Mouse (Mus musculus) lung, adult 2 months (tissue): ENCODE results near the gene Wdr95. TPM values are rescaled to one million over a fixed set of nuclear protein-coding genes. Genes with fewer than 3 reads are reported as not detected.

Experiments used
- DNase-seq: peaks from one replicate; pipeline ENCODE4 v3.0.0; 2022
- H3K4me1 ChIP-seq: fragments of 200-500 bp; 2 replicates; pipeline ENCODE4 v1.6.1; 2011; ENCODE audit warnings: low read length; ENCODE audit not compliant: control insufficient read depth, insufficient read depth
- H3K4me3 ChIP-seq: fragments of 200-500 bp; replicated peaks from 2 replicates; pipeline ENCODE3; 2011; ENCODE audit warnings: low read depth, mild to moderate bottlenecking, control low read depth, low read length; ENCODE audit errors: extremely low read depth
- CTCF ChIP-seq: fragments of 200-500 bp; IDR thresholded peaks from 2 replicates; pipeline ENCODE4 v1.5.1; 2011; ENCODE audit warnings: mild to moderate bottlenecking, low read length, control low read depth; ENCODE audit not compliant: insufficient read depth
- POLR2A ChIP-seq: fragments of 200-500 bp; IDR thresholded peaks from 2 replicates; pipeline ENCODE4 v1.6.1; 2011; ENCODE audit warnings: low read depth, mild to moderate bottlenecking, control low read depth, low read length, borderline replicate concordance; ENCODE audit errors: extremely low read depth
- WGBS: fragments of 180-500 bp; shearing (Covaris S2); methylation state at CpG from one replicate; pipeline ENCODE4 v1.1.7; 2018; 5-methylcytosine and 5-hydroxymethylcytosine counted together
- polyA plus RNA-seq: library from polyadenylated mRNA; depleted of rRNA; stranded (reverse); fragments of >200 nt; gene quantifications from 2 replicates; pipeline ENCODE4 v1.2.3, GENCODE M21; 2012

Gene Wdr95
- polyA plus RNA-seq, 1 experiment = 1.9 TPM

DNA sequence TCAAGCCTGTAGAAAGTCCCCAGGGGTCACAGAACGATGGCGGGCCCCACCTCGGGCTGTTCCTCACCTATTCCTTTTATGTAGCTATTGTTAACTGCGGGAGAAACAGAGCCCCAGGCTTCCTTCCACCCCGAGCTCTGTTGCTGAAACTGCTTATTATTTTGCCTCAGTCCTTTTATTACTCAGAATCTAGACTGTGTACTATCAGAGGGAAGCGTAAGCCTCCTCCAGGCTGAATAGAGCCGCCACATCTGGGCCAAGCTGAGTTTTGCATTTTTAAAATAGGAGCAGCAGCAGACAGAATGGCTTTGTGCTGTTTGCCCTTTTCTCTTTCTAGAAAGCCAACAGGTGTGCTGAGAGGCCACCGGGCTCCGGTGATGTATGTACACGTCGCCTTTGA, 37.5 kb downstream of the Wdr95 start:
- TF ChIP-seq CTCF (no peak), POLR2A (no peak)
- Histone ChIP-seq H3K4me1 (no peaks in the 10 kb centered on the region), H3K4me3 (no peak overlapping the region)
- DNase-seq = no peak
- WGBS = 66% methylated on average over 11 of the region's 11 CpGs

DNA sequence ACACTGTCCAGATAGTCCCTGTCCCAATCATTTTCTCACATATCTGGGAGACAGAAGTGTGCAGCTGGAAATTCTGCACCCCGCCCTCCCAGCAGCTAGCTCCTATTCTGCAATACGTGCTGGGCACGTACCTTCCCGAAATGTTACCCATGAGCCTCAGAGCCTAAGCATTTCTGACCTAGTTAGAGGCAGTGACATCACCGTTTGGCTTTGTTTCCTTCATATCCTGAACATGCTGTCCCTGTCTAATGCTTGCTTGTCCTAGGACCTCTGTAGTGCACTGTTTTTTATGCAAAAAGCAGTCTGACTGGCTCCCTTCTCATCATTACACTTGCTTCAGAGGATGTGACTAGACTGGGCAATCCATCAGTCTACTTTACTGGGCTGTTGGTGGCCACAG, 38.5 kb downstream of the Wdr95 start:
- WGBS = 49% methylated on average over 5 of the region's 5 CpGs
- DNase-seq = no peak
- Histone ChIP-seq H3K4me3 (no peak overlapping the region), H3K4me1 (no peaks in the 10 kb centered on the region)
- no peak for TF ChIP-seq POLR2A
- TF ChIP-seq CTCF = no peak

DNA sequence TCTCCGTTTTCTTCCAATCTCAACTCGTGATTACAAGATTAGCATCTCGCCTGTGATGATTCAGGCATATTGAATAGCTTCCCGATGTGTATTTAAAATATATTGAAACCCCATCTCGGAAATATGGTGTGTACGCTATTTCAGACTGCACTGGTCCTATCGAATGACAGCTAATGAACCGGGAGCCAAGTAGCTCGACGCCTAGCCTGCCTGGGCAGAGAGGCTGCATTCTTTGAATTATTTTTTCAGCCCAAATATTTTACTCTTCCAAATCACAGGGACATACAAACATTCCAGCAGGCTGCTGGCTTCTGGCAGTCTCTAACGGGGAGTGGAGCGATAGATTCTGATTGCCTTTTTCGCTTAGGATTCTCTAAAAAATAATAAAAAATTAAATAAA, 40.5 kb downstream of the Wdr95 start:
- WGBS = 59% methylated on average over 13 of the region's 13 CpGs
- TF ChIP-seq CTCF (no peak), POLR2A (no peak)
- Histone ChIP-seq H3K4me3 (no peak overlapping the region), H3K4me1 (no peaks in the 10 kb centered on the region)
- no peak for DNase-seq

DNA sequence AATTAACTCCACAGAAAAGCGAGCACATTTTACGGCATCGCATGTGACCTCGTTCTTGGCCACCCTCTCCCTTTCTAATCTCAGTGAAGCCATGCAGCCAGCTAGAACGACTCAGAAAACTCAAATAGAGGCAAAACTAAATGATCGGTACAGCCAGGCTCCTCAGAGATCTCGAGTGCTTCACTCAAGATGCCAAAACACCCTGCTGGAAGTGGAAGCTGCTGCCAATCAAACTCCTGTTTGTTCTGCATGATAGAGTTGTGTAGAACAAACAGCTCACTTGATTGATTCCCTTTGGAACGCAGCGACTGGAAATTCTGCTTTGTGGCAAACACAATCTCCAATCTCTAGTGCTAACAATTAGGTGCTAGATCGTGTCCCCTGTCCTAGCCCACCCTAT, 48.5 kb downstream of the Wdr95 start:
- 46% methylated on average over 10 of the region's 10 CpGs for WGBS
- H3K4me3 ChIP-seq = no peak overlapping the region
- TF ChIP-seq CTCF (no peak), POLR2A (no peak)
- no peak for DNase-seq
- H3K4me1 ChIP-seq = no peaks in the 10 kb centered on the region

DNA sequence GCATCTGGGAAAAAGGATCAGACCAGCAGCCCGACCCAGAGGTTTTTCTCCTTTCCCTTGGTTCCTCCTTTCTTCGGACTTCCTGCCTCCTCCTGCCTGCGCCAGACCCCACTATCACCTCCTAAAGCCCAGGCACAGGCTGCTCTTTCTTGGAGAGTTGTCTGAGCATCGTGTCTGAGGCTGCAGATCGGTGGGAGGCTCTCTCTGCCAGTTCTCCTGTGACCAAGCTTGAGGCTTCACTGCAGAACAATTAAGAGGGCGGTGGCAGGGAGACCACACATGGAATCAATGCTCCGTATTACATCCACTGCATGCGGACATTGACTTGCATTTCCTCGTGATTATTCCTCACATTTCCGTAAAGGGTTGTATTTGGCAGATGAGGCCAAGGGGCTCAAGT, 49.0 kb downstream of the Wdr95 start:
- TF ChIP-seq POLR2A (no peak), CTCF (no peak)
- Histone ChIP-seq H3K4me1 (no peaks in the 10 kb centered on the region), H3K4me3 (no peak overlapping the region)
- no peak for DNase-seq
- 43% methylated on average over 10 of the region's 10 CpGs for WGBS

DNA sequence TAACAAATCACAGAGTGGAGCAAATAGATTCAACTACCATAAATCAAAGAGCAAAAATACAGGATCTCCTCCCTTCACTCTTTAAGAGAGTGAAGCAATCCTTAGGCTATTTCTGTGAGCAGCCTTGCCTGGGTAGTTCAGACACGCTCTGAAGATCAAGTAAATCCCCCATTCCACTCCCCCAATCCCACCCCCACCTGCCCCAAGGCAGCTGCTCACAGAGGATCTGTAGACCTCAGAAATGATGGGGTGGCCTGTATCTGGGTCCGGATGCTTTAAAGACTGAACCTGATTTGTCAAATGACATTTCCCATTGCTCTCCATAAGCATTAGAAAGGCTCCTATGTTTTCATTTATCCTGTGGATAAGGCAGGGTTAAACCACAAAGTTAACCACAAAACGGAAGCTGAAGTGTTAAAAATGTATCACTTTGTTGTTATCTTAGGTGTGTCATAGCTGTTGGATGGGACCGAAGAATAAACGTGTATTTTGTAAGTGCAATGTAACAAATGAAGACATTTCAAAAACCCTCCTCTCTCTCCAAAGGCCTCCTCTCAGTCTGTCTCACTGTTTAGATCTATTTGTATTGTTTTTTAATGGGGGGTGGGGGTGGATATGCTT, 54.3 kb downstream of the Wdr95 start:
- no peak for TF ChIP-seq CTCF
- no peak for TF ChIP-seq POLR2A
- DNase-seq = no peak
- 60% methylated on average over 5 of the region's 5 CpGs for WGBS
- no peak overlapping the region for H3K4me3 ChIP-seq
- peaks cover 5% of the 10 kb centered on the region for H3K4me1 ChIP-seq

DNA sequence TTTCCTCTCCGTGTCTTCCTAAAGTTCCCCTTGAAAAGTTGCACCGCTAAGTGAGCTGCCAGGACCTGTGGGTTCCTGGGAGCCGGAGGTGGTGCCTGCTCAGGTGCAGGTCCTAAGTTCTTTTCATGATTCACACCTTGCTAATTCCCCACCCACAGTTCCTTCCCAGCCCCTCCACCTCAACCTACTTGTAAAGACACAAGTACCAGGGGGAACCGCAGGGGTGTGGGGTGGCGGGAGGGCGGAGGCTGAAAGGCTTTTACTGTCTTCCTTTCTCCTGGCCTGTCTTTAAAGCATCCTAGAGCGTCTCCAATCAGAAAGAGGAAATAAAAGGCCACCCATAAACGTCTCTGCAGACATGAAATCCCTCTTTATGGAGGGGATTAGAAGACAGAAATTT, 55.0 kb downstream of the Wdr95 start:
- 43% methylated on average over 8 of the region's 8 CpGs for WGBS
- Histone ChIP-seq H3K4me3 (no peak overlapping the region), H3K4me1 (peaks cover 7% of the 10 kb centered on the region)
- DNase-seq = no peak
- TF ChIP-seq POLR2A (no peak), CTCF (no peak)

DNA sequence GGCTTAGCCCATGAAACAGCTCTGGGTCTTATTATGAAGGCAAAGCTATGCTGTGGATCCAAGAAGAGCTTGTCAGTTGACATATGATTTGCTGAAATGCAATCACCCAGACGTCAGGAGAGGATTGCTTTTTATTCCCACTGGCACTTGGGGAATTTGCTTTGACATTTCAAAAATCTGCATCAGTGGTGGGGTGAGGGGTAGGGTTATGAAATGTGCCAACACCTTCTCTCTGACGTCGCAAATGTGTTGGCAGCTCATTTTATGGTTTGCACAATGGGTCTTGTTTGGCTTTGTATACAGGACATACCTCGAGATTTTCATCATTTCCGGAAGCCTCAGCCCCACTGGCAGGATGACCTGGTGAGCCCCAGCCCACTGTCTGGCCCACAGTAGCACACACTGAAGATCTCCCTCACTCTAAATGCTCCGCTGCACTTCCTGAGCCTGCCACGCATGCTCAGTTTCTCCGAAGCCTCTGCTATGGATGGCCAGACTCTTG, 55.7 kb downstream of the Wdr95 start:
- no peak for DNase-seq
- TF ChIP-seq POLR2A = no peak
- H3K4me1 ChIP-seq = peaks cover 9% of the 10 kb centered on the region
- no peak overlapping the region for H3K4me3 ChIP-seq
- 30% methylated on average over 8 of the region's 8 CpGs for WGBS

DNA sequence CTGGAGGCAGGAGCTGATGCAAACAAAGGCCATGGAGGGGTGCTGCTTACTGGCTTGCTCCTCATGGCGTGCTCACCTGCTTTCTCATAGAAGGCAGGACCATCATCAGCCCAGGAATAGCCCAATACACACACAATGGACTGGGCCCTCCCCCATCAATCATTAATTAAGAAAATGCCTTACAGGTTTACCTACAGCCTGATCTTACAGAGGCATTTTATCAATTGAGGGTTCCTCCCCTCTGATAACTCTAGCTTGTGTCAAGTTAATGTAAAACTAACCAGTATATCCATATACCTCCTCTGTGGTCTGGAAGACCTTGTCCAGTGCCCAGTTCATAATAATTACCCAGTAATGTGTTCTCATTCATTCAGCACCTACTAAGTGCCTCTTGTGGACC, 56.8 kb downstream of the Wdr95 start:
- DNase-seq = no peak
- 81% methylated on average over 1 of the region's 1 CpGs for WGBS
- Histone ChIP-seq H3K4me3 (no peak overlapping the region), H3K4me1 (peaks cover 9% of the 10 kb centered on the region)
- TF ChIP-seq POLR2A (no peak), CTCF (no peak)

DNA sequence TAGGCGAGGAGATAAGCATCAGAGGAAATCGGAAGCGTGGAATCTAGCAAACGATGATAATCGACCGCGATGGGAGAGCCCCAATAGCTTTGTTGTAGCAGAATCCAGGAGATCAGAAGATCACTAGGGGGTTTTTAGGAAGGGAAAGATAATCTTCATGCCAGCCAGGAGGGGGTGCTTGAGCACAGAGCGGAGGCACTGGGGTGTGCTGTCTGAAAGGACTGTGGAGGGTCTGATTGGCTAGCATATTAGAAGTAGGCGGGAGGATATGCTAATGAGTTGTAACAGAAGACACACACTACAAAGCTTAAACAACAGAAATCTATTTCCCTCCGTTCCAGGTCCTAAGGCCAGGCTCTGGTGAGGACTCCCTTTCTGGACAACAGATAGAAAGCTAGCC, 57.4 kb downstream of the Wdr95 start:
- WGBS = 72% methylated on average over 10 of the region's 10 CpGs
- Histone ChIP-seq H3K4me3 (no peak overlapping the region), H3K4me1 (peaks cover 9% of the 10 kb centered on the region)
- no peak for TF ChIP-seq CTCF
- TF ChIP-seq POLR2A = no peak
- DNase-seq = no peak
